ENCODE assay signal across 15 mouse cellular contexts in the genomic region with DNA sequence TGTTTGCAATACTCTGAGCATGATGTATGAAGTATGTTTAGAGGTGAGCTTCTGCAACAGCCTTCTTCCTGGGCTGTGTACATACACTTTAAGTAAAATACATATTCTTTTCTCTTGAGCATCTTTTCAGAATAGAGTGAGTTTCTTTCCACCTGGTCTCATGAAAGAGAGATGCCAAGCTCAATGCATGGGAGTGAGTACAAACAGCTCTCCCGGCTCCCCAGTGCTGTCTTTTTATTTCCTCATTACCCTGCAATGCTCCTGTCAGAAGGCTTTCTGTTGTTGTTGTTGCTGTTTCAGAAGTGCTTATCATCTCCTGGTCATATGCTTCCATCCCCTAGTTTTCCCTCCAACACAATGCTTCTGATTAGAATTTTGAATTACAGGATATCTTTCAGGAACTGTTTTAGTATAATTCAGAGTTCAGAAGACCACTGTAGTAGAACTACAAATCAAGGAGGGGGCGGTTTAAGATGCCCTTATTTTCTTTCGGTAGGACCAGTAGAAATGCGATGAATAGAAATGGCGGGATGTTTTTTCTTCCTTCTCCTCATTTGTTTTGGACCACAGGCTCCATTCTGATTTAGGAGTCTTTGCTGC. TPM values are rescaled to one million over a fixed set of nuclear protein-coding genes. Genes with fewer than 3 reads are reported as not detected.
DNase-seq lines count a peak whose midpoint lies in the region; ATAC-seq lines count a peak whose summit lies in the region.
"Had no signal": no experiment of that assay in that cellular context is flagged by ENCODE, and none has a peak within 500 bp of the region (broad histone marks: within the 10 kb centered on the region; RNA-seq: fewer than 3 reads in every experiment).

No protein-coding gene starts in this region.

- 55% methylated on average over 5 of the region's 5 CpGs for WGBS in embryonic facial prominence, embryonic 14.5 days
- 3% methylated on average over 5 of the region's 5 CpGs for WGBS in forebrain, embryonic 16.5 days
- WGBS in midbrain, embryonic 10.5 days, result 27% methylated on average over 5 of the region's 5 CpGs
- 20% methylated on average over 5 of the region's 5 CpGs for WGBS in neural tube, embryonic 14.5 days

- no peak for DNase-seq in embryonic facial prominence, embryonic 14.5 days (ENCODE audit: low spot score)
- no peak for DNase-seq in midbrain, embryonic 10.5 days (ENCODE audit: low spot score)
- DNase-seq in T-cell, adult 2 months (ENCODE audit: low spot score), result no peak
- DNase-seq in kidney, postnatal 4 days, result no peak
- DNase-seq: adrenal gland, postnatal 36 days; heart, adult 2 months; kidney, adult 11 months; kidney, postnatal 25 days; thymus, adult 2 months had no signal

- no peak for ATAC-seq in embryonic facial prominence, embryonic 14.5 days (ENCODE audit: low read depth)
- peak; percentile 10 for ATAC-seq in forebrain, embryonic 16.5 days
- peak; percentile 5; the same call in 1 of the 2 replicates for ATAC-seq in neural tube, embryonic 14.5 days (ENCODE audit: low read depth)
- ATAC-seq in inflammation-experienced regulatory T-cells, adult 6 months, result no peak
- ATAC-seq: CD4-positive, CD25-positive, alpha-beta regulatory T cell, adult 4 months had no signal

- H3K27ac ChIP-seq in embryonic facial prominence, embryonic 14.5 days (replicated peaks; ENCODE audit: low read depth, low read length), result peak overlapping the region; percentile 36; the same call in 1 of the 2 replicates
- peak overlapping the region; percentile 94 for H3K27ac ChIP-seq in forebrain, embryonic 16.5 days (ENCODE audit: low read length)
- peak overlapping the region; percentile 97 for H3K27ac ChIP-seq in midbrain, embryonic 10.5 days (replicated peaks)
- H3K27ac ChIP-seq in neural tube, embryonic 14.5 days (ENCODE audit: low read depth, low read length), result peak overlapping the region; percentile 90
- H3K27ac ChIP-seq: heart, adult 2 months; limb, embryonic 13.5 days had no signal

- peaks cover 16% of the 10 kb centered on the region for H3K4me1 ChIP-seq in embryonic facial prominence, embryonic 14.5 days (ENCODE audit: control insufficient read depth, insufficient read depth, low read length)
- peaks cover 46% of the 10 kb centered on the region for H3K4me1 ChIP-seq in forebrain, embryonic 16.5 days (replicated peaks; ENCODE audit: control insufficient read depth, insufficient read depth, low read length)
- H3K4me1 ChIP-seq in midbrain, embryonic 10.5 days, result peaks cover 59% of the 10 kb centered on the region
- H3K4me1 ChIP-seq in neural tube, embryonic 14.5 days (ENCODE audit: control insufficient read depth, insufficient read depth, low read length), result peaks cover 38% of the 10 kb centered on the region

- H3K9ac ChIP-seq in embryonic facial prominence, embryonic 14.5 days (ENCODE audit: low read depth, low read length), result no peak overlapping the region
- H3K9ac ChIP-seq in forebrain, embryonic 16.5 days (replicated peaks; ENCODE audit: low read depth, low read length), result peak overlapping the region; percentile 47
- no peak overlapping the region; the same call in 1 of the 2 replicates for H3K9ac ChIP-seq in neural tube, embryonic 14.5 days (replicated peaks; ENCODE audit: low read depth, low read length)
- H3K9ac ChIP-seq: limb, embryonic 13.5 days had no signal

- 0 out of 2 replicates have a peak, but pooled peaks cover 5% of the 10 kb centered on the region for H3K36me3 ChIP-seq in embryonic facial prominence, embryonic 14.5 days (ENCODE audit: control insufficient read depth, insufficient read depth, low read length)
- no peaks in the 10 kb centered on the region for H3K36me3 ChIP-seq in forebrain, embryonic 16.5 days (ENCODE audit: control insufficient read depth, insufficient read depth)
- H3K36me3 ChIP-seq in midbrain, embryonic 10.5 days, result peaks cover 2% of the 10 kb centered on the region
- no peaks in the 10 kb centered on the region for H3K36me3 ChIP-seq in neural tube, embryonic 14.5 days (ENCODE audit: control insufficient read depth, insufficient read depth, low read length)
- H3K36me3 ChIP-seq: limb, embryonic 13.5 days had no signal

- no peaks in the 10 kb centered on the region for H3K27me3 ChIP-seq in embryonic facial prominence, embryonic 14.5 days (replicated peaks; ENCODE audit: control insufficient read depth, insufficient read depth, low read length)
- H3K27me3 ChIP-seq in forebrain, embryonic 16.5 days (replicated peaks; ENCODE audit: control insufficient read depth, insufficient read depth, low read length), result no peaks in the 10 kb centered on the region
- H3K27me3 ChIP-seq in midbrain, embryonic 10.5 days (ENCODE audit: low read depth, poor library complexity, severe bottlenecking), result no peaks in the 10 kb centered on the region
- no peaks in the 10 kb centered on the region for H3K27me3 ChIP-seq in neural tube, embryonic 14.5 days (ENCODE audit: control insufficient read depth, insufficient read depth, low read length)
- H3K27me3 ChIP-seq: limb, embryonic 13.5 days had no signal

- no peak overlapping the region for H3K4me2 ChIP-seq in embryonic facial prominence, embryonic 14.5 days (ENCODE audit: low read depth, low read length)
- peak overlapping the region; percentile 42 for H3K4me2 ChIP-seq in forebrain, embryonic 16.5 days (ENCODE audit: low read length)
- H3K4me2 ChIP-seq in neural tube, embryonic 14.5 days (ENCODE audit: low read depth, low read length), result peak overlapping the region; percentile 40
- H3K4me2 ChIP-seq: limb, embryonic 13.5 days had no signal

- H3K4me3 ChIP-seq in embryonic facial prominence, embryonic 14.5 days (ENCODE audit: low read depth, low read length), result no peak overlapping the region
- peak overlapping the region; percentile 4; the same call in 1 of the 2 replicates for H3K4me3 ChIP-seq in forebrain, embryonic 16.5 days (replicated peaks; ENCODE audit: low read length)
- H3K4me3 ChIP-seq in midbrain, embryonic 10.5 days, result peak overlapping the region; percentile 38
- H3K4me3 ChIP-seq in neural tube, embryonic 14.5 days (ENCODE audit: low read depth, low read length), result no peak overlapping the region; the same call in 1 of the 2 replicates
- H3K4me3 ChIP-seq: heart, adult 2 months; limb, embryonic 13.5 days; megakaryocyte, embryonic 14.5 days had no signal

- H3K9me3 ChIP-seq in embryonic facial prominence, embryonic 14.5 days (ENCODE audit: control insufficient read depth, low read length), result no peaks in the 10 kb centered on the region
- no peaks in the 10 kb centered on the region for H3K9me3 ChIP-seq in forebrain, embryonic 16.5 days (ENCODE audit: control insufficient read depth, low read length)
- no peaks in the 10 kb centered on the region for H3K9me3 ChIP-seq in midbrain, embryonic 10.5 days (replicated peaks)
- H3K9me3 ChIP-seq in neural tube, embryonic 14.5 days (ENCODE audit: control insufficient read depth, low read length), result no peaks in the 10 kb centered on the region
- H3K9me3 ChIP-seq: limb, embryonic 13.5 days had no signal

RNA-seq across cellular contexts. Expression of gene Trit1, which starts 3.0 kb away (rescaled TPM):
- polyA plus RNA-seq in embryonic facial prominence, embryonic 14.5 days (2014; fragmentation: Nextera tagmentation; extraction: Ambion mirVana), result 18.8 and 19.4 TPM in 2 replicates
- polyA plus RNA-seq in forebrain, embryonic 16.5 days (2015; fragmentation: Nextera tagmentation; extraction: Ambion mirVana), result 34.1 and 35.7 TPM in 2 replicates
- polyA plus RNA-seq in midbrain, embryonic 10.5 days (2016; fragmentation: Nextera tagmentation; extraction: Ambion mirVana), result 27.6 and 28.2 TPM in 2 replicates
- 25.2 and 27.8 TPM in 2 replicates for polyA plus RNA-seq in neural tube, embryonic 14.5 days (2014; fragmentation: Nextera tagmentation; extraction: Ambion mirVana)
- 10 to 100 TPM; 10.7 to 20.6 (median 19.9) TPM for polyA plus RNA-seq in inflammation-experienced regulatory T-cells, adult 6 months (2017; shearing (Covaris generic))

RNA-seq across cellular contexts. Expression of gene Mycl, which starts 18.0 kb away (rescaled TPM):
- polyA plus RNA-seq in embryonic facial prominence, embryonic 14.5 days (2014; fragmentation: Nextera tagmentation; extraction: Ambion mirVana), result 26.9 and 29.3 TPM in 2 replicates
- polyA plus RNA-seq in forebrain, embryonic 16.5 days (2015; fragmentation: Nextera tagmentation; extraction: Ambion mirVana), result 71.6 and 85.9 TPM in 2 replicates
- 82.4 and 92.7 TPM in 2 replicates for polyA plus RNA-seq in midbrain, embryonic 10.5 days (2016; fragmentation: Nextera tagmentation; extraction: Ambion mirVana)
- polyA plus RNA-seq in neural tube, embryonic 14.5 days (2014; fragmentation: Nextera tagmentation; extraction: Ambion mirVana), result 60.9 and 70.8 TPM in 2 replicates
- not detected for polyA plus RNA-seq in inflammation-experienced regulatory T-cells, adult 6 months (2017; shearing (Covaris generic))
- polyA plus RNA-seq: CD4-positive, CD25-positive, alpha-beta regulatory T cell, adult 4 months had no signal

RNA-seq across cellular contexts. Expression of gene Mfsd2a, which starts 52.5 kb away (rescaled TPM):
- polyA plus RNA-seq in embryonic facial prominence, embryonic 14.5 days (2014; fragmentation: Nextera tagmentation; extraction: Ambion mirVana), result 5.3 and 6.6 TPM in 2 replicates
- polyA plus RNA-seq in forebrain, embryonic 16.5 days (2015; fragmentation: Nextera tagmentation; extraction: Ambion mirVana), result 34.3 and 37.2 TPM in 2 replicates
- polyA plus RNA-seq in midbrain, embryonic 10.5 days (2016; fragmentation: Nextera tagmentation; extraction: Ambion mirVana), result 22.6 and 27.2 TPM in 2 replicates
- polyA plus RNA-seq in neural tube, embryonic 14.5 days (2014; fragmentation: Nextera tagmentation; extraction: Ambion mirVana), result 25.5 and 27.8 TPM in 2 replicates
- polyA plus RNA-seq in inflammation-experienced regulatory T-cells, adult 6 months (2017; shearing (Covaris generic)), result 1 to 10 TPM in 2 of 3 experiments, under 1 TPM in 1; 0.68 to 1.5 (median 1.3) TPM

Comparison
In these comparisons a context has a peak if more than half of its experiments do, and no peak if none do; other contexts are left out.
1. ATAC-seq: peak in forebrain, embryonic 16.5 days (single experiment) and neural tube, embryonic 14.5 days (single experiment); none in embryonic facial prominence, embryonic 14.5 days (single experiment) and inflammation-experienced regulatory T-cells, adult 6 months (single experiment).
2. H3K27ac ChIP-seq: peak in every context shown above with its lines; median percentile 97 in midbrain, embryonic 10.5 days; 94 in forebrain, embryonic 16.5 days; 90 in neural tube, embryonic 14.5 days; 36 in embryonic facial prominence, embryonic 14.5 days.
3. H3K4me3 ChIP-seq: peak in forebrain, embryonic 16.5 days (single experiment) and midbrain, embryonic 10.5 days (single experiment); none in embryonic facial prominence, embryonic 14.5 days (single experiment) and neural tube, embryonic 14.5 days (single experiment).
4. RNA of gene Mycl, which starts 18.0 kb away (polyA plus RNA-seq): 82.4 to 92.7 TPM in midbrain, embryonic 10.5 days, 71.6 to 85.9 TPM in forebrain, embryonic 16.5 days, 60.9 to 70.8 TPM in neural tube, embryonic 14.5 days and 26.9 to 29.3 TPM in embryonic facial prominence, embryonic 14.5 days; not detected in inflammation-experienced regulatory T-cells, adult 6 months; every median in the first group is over 10 times any median in the second.